Mouse (Mus musculus) limb, embryonic 14.5 days (tissue): ENCODE data around the gene Flnb. TPM values are rescaled to one million over a fixed set of nuclear protein-coding genes. Genes with fewer than 3 reads are reported as not detected.
A peak's percentile ranks its signal among the peaks of the same experiment; 100 is the strongest.

ENCODE experiments used
- ATAC-seq: fragments of 200-750 bp; cut with Nextera tagmentation; 2 replicates; pipeline ENCODE4 v1.8.0; 2017; ENCODE audit warnings: low read depth, moderate number of reproducible peaks, moderate TSS enrichment; ENCODE audit not compliant: low FRiP score
- DNase-seq: peaks from one replicate; pipeline ENCODE4 v3.0.0-alpha.2; 2015; ENCODE audit warnings: low spot score
- H3K27ac ChIP-seq: fragments of 300-500 bp; sonication (generic); replicated peaks from 2 replicates; pipeline ENCODE4 v1.5.1; 2014; ENCODE audit warnings: low read depth, mild to moderate bottlenecking, low read length, moderate library complexity, mixed read lengths
- H3K27me3 ChIP-seq: fragments of 300-500 bp; sonication (generic); 2 replicates; pipeline ENCODE4 v1.6.1; 2014; ENCODE audit warnings: low read length, mixed read lengths; ENCODE audit not compliant: control insufficient read depth, insufficient read depth
- H3K36me3 ChIP-seq: fragments of 300-500 bp; sonication (generic); 2 replicates; pipeline ENCODE4 v1.6.1; 2014; ENCODE audit warnings: mild to moderate bottlenecking, low read length, moderate library complexity, mixed read lengths; ENCODE audit not compliant: control insufficient read depth, insufficient read depth
- H3K4me1 ChIP-seq: fragments of 300-500 bp; sonication (generic); 2 replicates; pipeline ENCODE4 v1.6.1; 2014; ENCODE audit warnings: antibody characterized with exemption, low read length, mixed read lengths; ENCODE audit not compliant: control insufficient read depth, insufficient read depth
- H3K4me2 ChIP-seq: fragments of 300-500 bp; sonication (generic); replicated peaks from 2 replicates; pipeline ENCODE4 v1.6.1; 2014; ENCODE audit warnings: low read depth, mild to moderate bottlenecking, low read length, moderate library complexity; ENCODE audit not compliant: severe bottlenecking
- H3K4me3 ChIP-seq: fragments of 300-500 bp; sonication (generic); replicated peaks from 2 replicates; pipeline ENCODE4 v1.5.1; 2014; ENCODE audit warnings: low read length
- H3K9ac ChIP-seq: fragments of 300-500 bp; sonication (generic); 2 replicates; pipeline ENCODE4 v1.6.1; 2014; ENCODE audit warnings: mild to moderate bottlenecking, low read depth, low read length, moderate library complexity; ENCODE audit not compliant: severe bottlenecking
- H3K9me3 ChIP-seq: fragments of 300-500 bp; sonication (generic); 2 replicates; pipeline ENCODE4 v1.6.1; 2016; ENCODE audit warnings: low read length; ENCODE audit not compliant: control insufficient read depth
- POLR2A ChIP-seq: fragments of 200-500 bp; IDR thresholded peaks from 2 replicates; pipeline ENCODE4 v1.8.0; 2012; ENCODE audit warnings: inconsistent platforms, mild to moderate bottlenecking, moderate library complexity, borderline replicate concordance; ENCODE audit not compliant: insufficient read depth, insufficient read length; ENCODE audit errors: extremely low read depth
- WGBS: fragments of 180-500 bp; shearing (Covaris S2); extraction: QIAGEN DNeasy Blood & Tissue Kit; methylation state at CpG from one replicate; pipeline ENCODE4 v1.1.7; 2014; 5-methylcytosine and 5-hydroxymethylcytosine counted together
- polyA plus RNA-seq, 2 experiments: library from polyadenylated mRNA; depleted of rRNA in 1 of 2; stranded (reverse) in 1 of 2; unstranded in 1 of 2; fragments of >200 nt; fragmentation: Nextera tagmentation in 1 of 2; extraction: Ambion mirVana in 1 of 2; gene quantifications; 2 replicates each; pipeline versions ENCODE4 v1.2.1 to v1.2.3; 2012 to 2014

Flnb gene
- polyA plus RNA-seq, 2 experiments, result 39.4 to 58.7 TPM

- no peak within 1 kb of the TSS for H3K27ac ChIP-seq
- H3K4me2 ChIP-seq, result peak within 1 kb of the TSS; percentile 73
- peak within 1 kb of the TSS; percentile 40; the same call in 1 of the 2 replicates for H3K9ac ChIP-seq
- ATAC-seq (peak; percentile 82), DNase-seq (peak; percentile 54)
- no peaks in the 10 kb centered on the region for H3K9me3 ChIP-seq
- H3K4me1 ChIP-seq, result peaks cover 12% of the 10 kb centered on the region
- WGBS, result under 1% methylated on average over 30 of the region's 30 CpGs
- H3K4me3 ChIP-seq, result peak within 1 kb of the TSS; percentile 34
- H3K27me3 ChIP-seq, result no peaks in the 10 kb centered on the region
- H3K36me3 ChIP-seq, result no peaks in the 10 kb centered on the region
- TF ChIP-seq POLR2A, result no peak
Measured at GRCm38 (mm10) chr14:7791532-7792159, 26.1 kb upstream of the Flnb start, which contains the start of gene Gm26661. Gene Gm26661, plus strand, starts transcription at chr14:7791587.

DNA sequence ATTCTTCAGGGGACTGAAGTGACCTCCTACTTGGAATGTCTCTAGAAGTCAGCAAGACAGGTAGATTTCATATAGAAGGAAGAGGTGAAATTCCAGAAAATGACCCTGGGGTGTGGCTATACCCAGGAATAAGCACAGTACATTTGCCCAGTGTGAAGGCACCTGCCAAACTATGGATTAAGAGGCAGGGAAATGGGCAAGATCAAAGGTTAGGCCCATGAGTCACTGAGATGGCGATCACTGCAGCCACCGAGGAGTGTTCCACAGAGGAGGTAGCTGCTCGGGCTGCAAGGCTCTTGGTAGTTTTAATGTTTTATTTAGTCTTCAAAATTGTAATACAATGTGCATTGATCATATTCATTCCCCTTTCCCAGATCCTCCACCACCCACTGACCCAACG lies 21.8 kb upstream of the Flnb start:
- H3K4me3 ChIP-seq, result no peak overlapping the region
- DNase-seq (no peak), ATAC-seq (no peak)
- no peak overlapping the region for H3K4me2 ChIP-seq
- H3K9me3 ChIP-seq, result no peaks in the 10 kb centered on the region
- peaks cover 12% of the 10 kb centered on the region for H3K4me1 ChIP-seq
- no peaks in the 10 kb centered on the region for H3K27me3 ChIP-seq
- WGBS, result 85% methylated on average over 4 of the region's 4 CpGs
- H3K27ac ChIP-seq, result no peak overlapping the region
- no peaks in the 10 kb centered on the region for H3K36me3 ChIP-seq
- H3K9ac ChIP-seq, result no peak overlapping the region
- TF ChIP-seq POLR2A, result no peak

GRCm38 (mm10) chr14:7800611-7801010 lies 17.1 kb upstream of the Flnb start:
- Histone ChIP-seq H3K27me3 (no peaks in the 10 kb centered on the region), H3K9me3 (no peaks in the 10 kb centered on the region), H3K4me2 (no peak overlapping the region), H3K4me1 (no peaks in the 10 kb centered on the region), H3K36me3 (no peaks in the 10 kb centered on the region), H3K27ac (no peak overlapping the region), H3K4me3 (no peak overlapping the region), H3K9ac (no peak overlapping the region)
- DNase-seq, result no peak
- ATAC-seq, result no peak
- no peak for TF ChIP-seq POLR2A

- TF ChIP-seq POLR2A, result no peak
- H3K9me3 ChIP-seq, result no peaks in the 10 kb centered on the region
- H3K9ac ChIP-seq, result no peak overlapping the region
- no peaks in the 10 kb centered on the region for H3K36me3 ChIP-seq
- H3K4me1 ChIP-seq, result no peaks in the 10 kb centered on the region
- no peak overlapping the region for H3K4me3 ChIP-seq
- no peak overlapping the region for H3K27ac ChIP-seq
- no peak for ATAC-seq
- peak; percentile 45 for DNase-seq
- no peak overlapping the region for H3K4me2 ChIP-seq
- no peaks in the 10 kb centered on the region for H3K27me3 ChIP-seq
- WGBS, result 4% methylated on average over 4 of the region's 4 CpGs
Measured at GRCm38 (mm10) chr14:7801831-7802230, 15.9 kb upstream of the Flnb start.

- H3K9me3 ChIP-seq, result no peaks in the 10 kb centered on the region
- WGBS, result 65% methylated on average over 4 of the region's 4 CpGs
- ATAC-seq (peak; percentile 41), DNase-seq (no peak)
- no peak overlapping the region for H3K4me2 ChIP-seq
- no peaks in the 10 kb centered on the region for H3K27me3 ChIP-seq
- no peaks in the 10 kb centered on the region for H3K36me3 ChIP-seq
- no peak overlapping the region for H3K27ac ChIP-seq
- no peak overlapping the region for H3K9ac ChIP-seq
- no peaks in the 10 kb centered on the region for H3K4me1 ChIP-seq
- no peak overlapping the region for H3K4me3 ChIP-seq
- TF ChIP-seq POLR2A, result no peak
Measured at GRCm38 (mm10) chr14:7803874-7804557, 13.7 kb upstream of the Flnb start.
